Mouse (Mus musculus) layer of hippocampus, postnatal 36 days (tissue): ENCODE data around the gene Faap100. TPM values are rescaled to one million over a fixed set of nuclear protein-coding genes. Genes with fewer than 3 reads are reported as not detected.

Experiments
- DNase-seq, 2 experiments: peaks; one replicate each; pipeline ENCODE4 v3.0.0; 2022
- microRNA-seq, 2 experiments: library from miRNA; unstranded; fragments of <30 nt; microRNA quantifications; one replicate each; pipeline ENCODE4 v1.2.0; 2021
- total RNA-seq, 2 experiments: library from RNA; stranded (reverse); gene quantifications; 2 replicates each; pipeline ENCODE4 v1.2.3; 2021

The Faap100 gene
- total RNA-seq, 2 experiments from 2014 or later: 17.3 to 21.6 TPM

DNA sequence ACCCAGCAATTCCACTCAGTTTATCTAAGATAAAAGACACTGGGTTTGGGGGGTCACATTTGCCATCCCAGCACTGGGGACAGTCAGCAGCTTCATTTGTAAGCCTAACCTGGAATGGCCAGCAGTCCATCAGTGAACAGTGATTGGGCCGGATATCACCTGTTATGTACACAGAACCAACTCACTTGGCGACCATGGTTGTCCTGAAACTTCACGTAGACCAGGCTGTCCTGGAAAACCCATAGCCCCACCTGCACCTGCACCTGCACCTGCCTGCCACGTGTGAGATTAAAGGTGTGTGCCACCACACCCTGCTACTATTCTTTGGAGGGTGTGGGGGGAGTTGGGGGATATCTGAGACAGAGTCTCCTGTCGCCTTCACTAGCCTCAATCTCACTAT lies 59.3 kb downstream of the Faap100 start:
- DNase-seq: no peak

Small RNA genes lying within 50 kb of the gene (microRNA-seq; reads per million reads assigned to microRNA genes)
- 0 reads per million in 2 experiments for gene Gm23419
- gene Mir6935: 0.60 to 1.5 reads per million in 2 experiments

Other genes starting within 250 kb of the Faap100 start
- gene Slc38a10, start 227.4 kb downstream of the Faap100 start, total RNA-seq: 10 to 100 TPM; 80.2 to 86.1 TPM
- 10 to 100 TPM; 19.6 to 20.0 TPM for gene Bahcc1, start 145.8 kb downstream of the Faap100 start, total RNA-seq
- gene Actg1, start 30.2 kb downstream of the Faap100 start, total RNA-seq: 1,000 to 10,000 TPM; 1,262 to 1,401 TPM
- gene Fscn2, start 17.2 kb downstream of the Faap100 start, total RNA-seq: 1 to 10 TPM in 1 of 2 experiments, not detected in 1; 1.0 TPM
- gene Nploc4, start 58.9 kb upstream of the Faap100 start, total RNA-seq: 10 to 100 TPM; 59.9 to 64.4 TPM
- under 1 TPM in 1 of 2 experiments, not detected in 1; 0.30 TPM for gene Tspan10, start 63.9 kb upstream of the Faap100 start, total RNA-seq
- gene Pde6g, start 74.7 kb upstream of the Faap100 start, total RNA-seq: under 1 TPM; 0.48 to 0.90 TPM
- gene Oxld1, start 79.3 kb upstream of the Faap100 start, total RNA-seq: 10 to 100 TPM; 13.2 to 15.6 TPM
- gene Ccdc137, start 79.4 kb upstream of the Faap100 start, total RNA-seq: 10 to 100 TPM; 25.3 to 31.8 TPM
- gene Arl16, start 88.8 kb upstream of the Faap100 start, total RNA-seq: 10 to 100 TPM; 48.3 to 49.8 TPM
- 10 to 100 TPM; 70.4 to 71.7 TPM for gene Mrpl12, start 105.8 kb upstream of the Faap100 start, total RNA-seq
- gene Slc25a10, start 113.1 kb upstream of the Faap100 start, total RNA-seq: 10 to 100 TPM; 18.7 to 20.4 TPM
- gene Gcgr, start 151.9 kb upstream of the Faap100 start, total RNA-seq: under 1 TPM; 0.15 to 0.18 TPM
- 10 to 100 TPM; 71.3 to 71.6 TPM for gene Mcrip1, start 171.0 kb upstream of the Faap100 start, total RNA-seq
- not detected for gene Ppp1r27, start 172.4 kb upstream of the Faap100 start, total RNA-seq
- 100 to 1,000 TPM; 118 to 122 TPM for gene P4hb, start 194.5 kb upstream of the Faap100 start, total RNA-seq
- 100 to 1,000 TPM; 266 to 282 TPM for gene Arhgdia, start 202.9 kb upstream of the Faap100 start, total RNA-seq
- gene Alyref, start 219.6 kb upstream of the Faap100 start, total RNA-seq: 10 to 100 TPM; 60.0 to 67.6 TPM
- 100 to 1,000 TPM in 1 of 2 experiments, 10 to 100 TPM in 1; 85.0 to 103 TPM for gene Anapc11, start 219.7 kb upstream of the Faap100 start, total RNA-seq
- 1 to 10 TPM; 1.2 to 1.8 TPM for gene Npb, start 229.7 kb upstream of the Faap100 start, total RNA-seq
- 100 to 1,000 TPM; 138 to 157 TPM for gene Pcyt2, start 239.2 kb upstream of the Faap100 start, total RNA-seq
- 10 to 100 TPM; 40.7 to 41.5 TPM for gene Sirt7, start 246.5 kb upstream of the Faap100 start, total RNA-seq